Mouse (Mus musculus) embryonic stem cell, embryonic (primary cell): ENCODE measurements around the gene Aldh1l1.

Experiments
- CTCF ChIA-PET, 4 experiments: fragments of 300-600 bp in 2 of 4; fragments of 350-600 bp in 2 of 4; sonication (Branson Sonifier 250); formaldehyde crosslinking; loops; one replicate each; lab custom pipeline; 2022; ENCODE audit warnings: inconsistent platforms in 2 of 4; lab: Charles Lee
- POLR2A ChIA-PET, 4 experiments: fragments of 300-600 bp in 2 of 4; fragments of 350-600 bp in 2 of 4; sonication (Branson Sonifier 250); formaldehyde crosslinking; loops; one replicate each; lab custom pipeline; 2022; ENCODE audit warnings: antibody characterized with exemption in 4 of 4, inconsistent platforms in 1 of 4; lab: Charles Lee

The Aldh1l1 gene

DNA sequence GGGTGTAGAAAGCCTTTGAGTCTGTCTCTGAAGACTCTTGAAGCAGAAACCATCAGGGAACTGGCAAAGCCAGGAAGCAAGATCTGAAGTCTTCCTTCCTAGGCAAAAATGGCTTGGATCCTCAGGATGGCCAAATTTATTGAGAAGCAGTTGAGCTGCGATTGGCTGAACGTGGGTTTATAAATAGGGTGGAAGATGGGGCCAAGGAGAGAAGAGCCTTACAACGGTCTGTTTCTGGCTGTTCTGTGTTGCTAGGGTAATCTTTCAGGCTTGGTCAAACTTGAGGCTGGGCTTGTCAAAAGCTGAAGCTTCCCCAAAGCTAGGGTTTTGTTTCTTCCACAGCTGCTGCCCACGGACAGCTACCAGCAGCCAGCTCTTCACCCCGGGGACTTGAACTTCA lies 1.4 kb upstream of the Aldh1l1 start:
- ChIA-PET CTCF (interaction anchor here (0.6 to 1.4 kb wide), 4 partner anchors 48 to 122 kb away, joined by 3 to 4 read pairs (median 4); no protein-coding TSS in a partner anchor), POLR2A (interaction anchor here in 3 of 4 experiments (0.6 to 2.7 kb wide), 14 partner anchors 8 to 34 kb away, joined by 3 to 13 read pairs (median 5); no protein-coding TSS in a partner anchor)

DNA sequence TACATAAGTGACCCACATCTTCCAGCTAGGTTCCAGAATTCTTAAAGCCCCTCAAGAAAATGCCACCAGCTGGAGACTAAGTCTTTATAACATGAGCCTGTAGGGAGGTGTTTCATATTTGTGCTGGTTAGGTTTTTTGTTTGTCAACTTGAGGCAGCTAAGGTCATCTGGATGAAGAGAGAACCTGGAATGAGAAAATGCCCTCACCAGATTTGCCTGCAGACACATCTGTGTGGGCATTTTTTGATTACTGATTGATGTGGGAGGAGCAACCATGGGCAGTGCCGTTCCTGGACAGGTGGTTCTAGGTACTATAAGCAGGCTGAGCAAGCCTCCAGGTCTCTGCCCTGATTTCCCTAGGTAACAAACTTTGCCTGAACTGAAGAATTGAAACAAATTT lies 1.3 kb downstream of the Aldh1l1 start:
- POLR2A ChIA-PET: interaction anchor here in 1 of 4 experiments (0.5 kb wide), 1 partner anchor 46 kb away, joined by 8 read pairs; no protein-coding TSS in a partner anchor

DNA sequence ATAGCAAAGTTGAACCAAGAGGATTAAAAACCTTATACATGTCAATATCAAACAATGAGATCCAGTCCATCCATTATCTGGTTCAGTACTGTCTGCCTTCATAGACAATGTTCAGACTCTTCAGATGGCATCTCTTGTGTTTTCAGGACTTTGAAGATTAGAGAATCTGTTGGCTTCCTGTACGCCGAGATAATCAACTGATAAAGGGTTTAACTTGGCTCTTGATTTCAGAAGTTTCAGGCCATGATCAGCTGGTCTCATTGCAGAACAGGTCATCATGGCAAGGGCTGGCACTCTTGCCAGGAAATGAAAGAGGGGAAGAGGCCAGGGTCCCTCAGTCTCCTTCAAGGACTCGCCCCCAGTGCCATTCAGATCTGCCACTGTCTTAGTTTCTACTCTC lies 3.3 kb downstream of the Aldh1l1 start:
- CTCF ChIA-PET: no interaction called here
- POLR2A ChIA-PET: interaction anchor here in 1 of 4 experiments (1.0 kb wide), 1 partner anchor 54 kb away, joined by 3 read pairs; no protein-coding TSS in a partner anchor

More for the DNA sequence above, 1.3 kb downstream of the Aldh1l1 start:
- CTCF ChIA-PET: no interaction called here

DNA sequence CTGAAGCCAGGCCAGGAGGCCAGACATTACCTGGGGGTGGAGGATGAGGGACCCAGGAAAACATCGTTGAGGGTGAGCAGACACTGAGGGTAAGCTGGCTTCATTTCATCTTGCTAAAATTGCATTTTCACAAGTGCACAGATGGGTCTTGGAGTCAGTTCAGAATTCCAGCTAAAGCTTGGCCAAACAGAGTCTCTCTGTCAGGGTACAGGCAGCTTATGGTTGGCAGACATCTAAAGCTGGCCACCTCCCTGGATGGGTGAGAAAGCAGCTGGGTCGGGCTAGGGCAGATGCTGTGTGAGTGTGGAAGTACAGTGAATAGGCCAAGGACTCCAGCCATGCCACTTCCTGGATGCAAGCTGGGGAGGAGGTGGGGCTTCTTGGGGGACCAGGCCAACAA lies 4.7 kb downstream of the Aldh1l1 start:
- ChIA-PET POLR2A (interaction anchor here in 2 of 4 experiments (0.6 to 1.8 kb wide), 7 partner anchors 9 to 84 kb away, joined by 3 to 5 read pairs (median 4); no protein-coding TSS in a partner anchor), CTCF (interaction anchor here in 2 of 4 experiments (1.2 to 1.4 kb wide), 2 partner anchors 14 to 17 kb away, joined by 3 to 6 read pairs; no protein-coding TSS in a partner anchor)

DNA sequence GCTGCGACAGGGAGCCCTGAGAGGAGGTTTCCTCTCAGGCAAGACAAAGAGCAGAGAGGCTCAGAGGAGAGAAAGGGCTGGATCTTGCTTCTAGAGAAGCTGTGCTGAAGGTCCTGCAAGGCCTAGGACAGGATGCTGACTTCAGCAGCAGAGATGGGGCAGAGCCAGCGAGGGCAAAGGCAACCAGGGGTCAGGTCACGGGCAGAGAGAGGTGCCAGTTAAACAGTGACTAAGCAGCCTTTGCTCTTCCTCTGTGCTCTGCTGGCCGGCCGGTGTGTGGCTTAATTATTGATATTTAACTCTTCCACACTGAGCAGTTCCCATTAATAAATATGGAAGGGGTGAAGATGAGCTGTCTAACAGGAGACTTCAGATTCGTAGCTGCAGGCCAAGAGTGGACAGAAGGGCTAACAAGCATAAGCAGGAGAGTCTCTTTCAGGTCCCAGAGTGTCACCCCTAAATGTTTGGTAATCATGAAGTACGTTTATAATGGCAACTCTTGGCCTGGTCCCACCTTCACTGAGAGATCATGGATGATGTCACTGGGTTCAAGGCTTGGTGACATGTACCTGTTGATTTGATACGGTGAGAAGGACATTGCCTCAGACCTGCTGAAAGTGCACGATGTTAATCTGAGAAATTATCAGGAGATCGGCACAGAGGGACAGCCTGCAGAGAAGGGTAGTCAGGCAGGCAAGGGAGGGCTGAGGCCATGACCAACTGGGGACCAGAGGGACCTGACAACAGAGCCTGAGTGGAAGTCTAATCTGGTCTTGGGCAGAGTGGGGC lies 5.9 kb downstream of the Aldh1l1 start:
- CTCF ChIA-PET: interaction anchor here in 1 of 4 experiments (1.2 kb wide), 1 partner anchor 16 kb away, joined by 3 read pairs; no protein-coding TSS in a partner anchor
- POLR2A ChIA-PET: interaction anchor here in 1 of 4 experiments (0.7 to 1.8 kb wide), 5 partner anchors 10 to 83 kb away, joined by 3 to 4 read pairs (median 3); no protein-coding TSS in a partner anchor

- ChIA-PET POLR2A (interaction anchor here in 2 of 4 experiments (0.9 to 6.4 kb wide), 5 partner anchors 8 to 71 kb away, joined by 3 to 48 read pairs (median 4); partner anchors contain the start of gene Aldh1l1 (in 1 of the 2)), CTCF (no interaction called here)
Observed at GRCm38 (mm10) chr6:90494155-90494554, 7.9 kb downstream of the Aldh1l1 start.

DNA sequence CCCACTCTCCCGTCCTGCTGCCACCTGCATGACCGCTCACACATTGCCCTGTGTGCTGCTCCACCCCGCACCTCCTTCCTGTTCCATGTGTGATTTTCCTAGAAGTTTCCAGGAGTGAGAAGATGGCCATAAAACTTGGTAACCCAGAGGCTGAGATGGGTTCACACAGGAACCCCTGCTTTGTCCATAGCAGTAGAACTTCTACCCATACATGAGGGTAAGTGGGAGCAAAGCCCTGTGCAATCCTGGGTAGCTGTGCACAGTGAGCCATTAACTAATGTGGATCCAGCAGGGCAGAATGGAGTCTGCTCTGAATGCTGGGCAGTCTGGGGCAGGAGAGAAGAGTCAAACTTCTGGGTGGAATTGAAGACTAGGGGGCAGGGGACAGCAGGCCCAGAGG lies 8.3 kb downstream of the Aldh1l1 start:
- ChIA-PET POLR2A (interaction anchor here in 2 of 4 experiments (1.0 to 6.4 kb wide), 8 partner anchors 9 to 59 kb away, joined by 3 to 48 read pairs (median 6); partner anchors contain the start of gene Aldh1l1 (in 2 of the 2)), CTCF (no interaction called here)

- POLR2A ChIA-PET: interaction anchor here in 3 of 4 experiments (0.6 to 6.4 kb wide), 18 partner anchors 9 to 66 kb away, joined by 3 to 48 read pairs (median 3); partner anchors contain the start of gene Aldh1l1 (in 2 of the 3)
- CTCF ChIA-PET: interaction anchor here (0.6 to 1.2 kb wide), 6 partner anchors 40 to 786 kb away, joined by 3 to 6 read pairs (median 4); no protein-coding TSS in a partner anchor
Observed at GRCm38 (mm10) chr6:90495282-90495912, 9.2 kb downstream of the Aldh1l1 start.

GRCm38 (mm10) chr6:90496217-90496616 lies 10.0 kb downstream of the Aldh1l1 start:
- ChIA-PET CTCF (interaction anchor here in 1 of 4 experiments (1.2 kb wide), 1 partner anchor 41 kb away, joined by 4 read pairs; no protein-coding TSS in a partner anchor), POLR2A (interaction anchor here in 3 of 4 experiments (0.6 to 6.4 kb wide), 10 partner anchors 10 to 875 kb away, joined by 3 to 48 read pairs (median 7); partner anchors contain the start of gene Aldh1l1 (in 1 of the 3))

GRCm38 (mm10) chr6:90499509-90499908 lies 13.3 kb downstream of the Aldh1l1 start:
- CTCF ChIA-PET: interaction anchor here in 2 of 4 experiments (0.6 kb wide), 2 partner anchors 65 to 73 kb away, joined by 3 to 5 read pairs; no protein-coding TSS in a partner anchor
- POLR2A ChIA-PET: interaction anchor here (0.6 to 6.4 kb wide), 11 partner anchors 7 to 48 kb away, joined by 3 to 48 read pairs (median 3); partner anchors contain the start of gene Aldh1l1 (in 1 of the 4)

GRCm38 (mm10) chr6:90501222-90501940 lies 15.2 kb downstream of the Aldh1l1 start:
- ChIA-PET POLR2A (interaction anchor here in 1 of 4 experiments (1.3 kb wide), 1 partner anchor 10 kb away, joined by 3 read pairs; no protein-coding TSS in a partner anchor), CTCF (interaction anchor here in 1 of 4 experiments (1.1 kb wide), 1 partner anchor 104 kb away, joined by 3 read pairs; no protein-coding TSS in a partner anchor)

GRCm38 (mm10) chr6:90505906-90506305 lies 19.7 kb downstream of the Aldh1l1 start:
- ChIA-PET POLR2A (interaction anchor here in 2 of 4 experiments (0.9 to 12.4 kb wide), 27 partner anchors 9 to 137 kb away, joined by 3 to 134 read pairs (median 15); partner anchors contain the start of genes Cfap100 (in 2 of the 2), Aldh1l1 (in 1 of the 2) and Zxdc (in 1 of the 2)), CTCF (no interaction called here)

DNA sequence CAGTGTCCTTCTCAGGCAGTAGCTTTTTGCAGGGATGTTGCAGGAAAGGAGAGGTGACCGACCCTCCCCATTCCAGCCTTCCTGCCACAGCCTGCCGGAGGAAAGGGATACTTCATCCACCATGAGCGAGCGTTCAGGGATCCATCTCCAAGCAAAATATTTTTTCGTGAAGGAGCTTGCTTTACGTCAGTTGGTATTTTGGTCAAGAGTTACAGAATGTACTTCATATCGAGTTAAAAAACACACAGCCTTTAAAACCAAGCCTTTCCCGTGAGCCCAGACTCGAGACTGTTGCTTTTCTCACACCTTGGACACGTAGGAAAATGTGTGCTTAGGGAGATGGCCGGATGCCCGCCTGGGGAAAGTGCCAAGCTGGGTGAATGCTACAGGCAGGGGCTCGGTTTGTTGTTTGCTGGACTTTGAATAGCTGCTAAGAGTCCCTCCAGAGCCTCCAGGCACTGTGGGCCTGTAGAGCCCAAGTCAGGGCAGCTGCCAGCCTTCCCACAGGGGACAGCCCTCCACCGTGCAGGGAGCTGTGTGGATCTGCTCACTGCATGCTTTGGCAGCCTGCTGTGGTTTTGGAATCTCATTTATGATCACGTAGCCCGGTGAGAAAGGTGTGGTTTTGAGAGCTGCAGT lies 20.6 kb downstream of the Aldh1l1 start:
- ChIA-PET CTCF (interaction anchor here in 2 of 4 experiments (0.5 to 1.0 kb wide), 2 partner anchors 79 to 85 kb away, joined by 3 read pairs; partner anchors contain the start of gene Cfap100 (in 1 of the 2)), POLR2A (interaction anchor here in 3 of 4 experiments (0.8 to 12.4 kb wide), 51 partner anchors 8 to 863 kb away, joined by 3 to 134 read pairs (median 5); partner anchors contain the start of genes Cfap100 (in 2 of the 3), Aldh1l1 (in 1 of the 3), Klf15 (in 1 of the 3) and Txnrd3 (in 1 of the 3))

DNA sequence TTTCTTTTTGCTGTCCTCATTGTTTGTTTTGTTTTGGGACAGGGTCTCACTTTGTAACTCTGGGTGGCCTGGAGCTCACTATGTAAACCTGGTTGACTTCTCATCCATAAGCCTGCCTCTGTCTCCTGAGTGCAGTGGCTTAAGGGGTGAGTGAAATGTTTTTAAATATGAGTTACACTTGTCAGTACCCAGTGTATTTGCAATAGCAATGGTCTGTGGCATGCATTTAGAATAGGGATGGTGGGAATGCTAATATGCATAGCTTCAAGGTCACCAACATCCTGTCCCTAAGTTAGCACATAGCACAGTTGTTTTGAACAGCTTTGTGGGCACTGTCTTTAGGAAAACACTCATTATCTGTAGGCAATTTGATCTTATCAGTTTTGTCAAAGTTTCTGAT lies 21.2 kb downstream of the Aldh1l1 start:
- POLR2A ChIA-PET: interaction anchor here in 3 of 4 experiments (0.8 to 12.4 kb wide), 47 partner anchors 8 to 863 kb away, joined by 3 to 134 read pairs (median 6); partner anchors contain the start of genes Aldh1l1 (in 1 of the 3), Cfap100 (in 1 of the 3), Klf15 (in 1 of the 3) and Txnrd3 (in 1 of the 3)
- CTCF ChIA-PET: interaction anchor here in 3 of 4 experiments (0.5 to 1.1 kb wide), 3 partner anchors 27 to 85 kb away, joined by 3 read pairs; partner anchors contain the start of gene Cfap100 (in 1 of the 3)

GRCm38 (mm10) chr6:90508197-90508624 lies 22.0 kb downstream of the Aldh1l1 start:
- ChIA-PET POLR2A (interaction anchor here in 3 of 4 experiments (0.7 to 12.4 kb wide), 48 partner anchors 8 to 864 kb away, joined by 3 to 134 read pairs (median 6); partner anchors contain the start of genes Aldh1l1 (in 1 of the 3), Cfap100 (in 1 of the 3) and Txnrd3 (in 1 of the 3)), CTCF (interaction anchor here in 3 of 4 experiments (0.6 to 1.1 kb wide), 4 partner anchors 17 to 60 kb away, joined by 3 to 4 read pairs (median 3); no protein-coding TSS in a partner anchor)

- CTCF ChIA-PET: interaction anchor here in 1 of 4 experiments (0.9 kb wide), 1 partner anchor 87 kb away, joined by 3 read pairs; no protein-coding TSS in a partner anchor
- POLR2A ChIA-PET: interaction anchor here in 2 of 4 experiments (0.6 to 12.4 kb wide), 12 partner anchors 11 to 865 kb away, joined by 3 to 134 read pairs (median 16); partner anchors contain the start of gene Aldh1l1 (in 1 of the 2)
Observed at GRCm38 (mm10) chr6:90509085-90509484, 22.9 kb downstream of the Aldh1l1 start.
